Mouse (Mus musculus) hindbrain, embryonic 16.5 days (tissue): Measurements from ENCODE around the gene Myl12a. TPM values are rescaled to one million over a fixed set of nuclear protein-coding genes. Genes with fewer than 3 reads are reported as not detected.

ENCODE experiments used
- ATAC-seq: fragments of 200-750 bp; cut with Nextera tagmentation; 2 replicates; pipeline ENCODE4 v1.8.0; 2017; ENCODE audit warnings: moderate TSS enrichment, moderate library complexity
- H3K27ac ChIP-seq: fragments of 300-500 bp; sonication (generic); 2 replicates; pipeline ENCODE4 v1.5.1; 2014; ENCODE audit warnings: low read depth, mild to moderate bottlenecking, control low read depth, low read length, moderate library complexity
- H3K27me3 ChIP-seq: fragments of 300-500 bp; sonication (generic); replicated peaks from 2 replicates; pipeline ENCODE4 v1.6.1; 2014; ENCODE audit warnings: low read length; ENCODE audit not compliant: control insufficient read depth, insufficient read depth
- H3K36me3 ChIP-seq: fragments of 300-500 bp; sonication (generic); 2 replicates; pipeline ENCODE4 v1.6.1; 2014; ENCODE audit warnings: mild to moderate bottlenecking, low read length, moderate library complexity, mixed read lengths; ENCODE audit not compliant: control insufficient read depth, insufficient read depth
- H3K4me1 ChIP-seq: fragments of 300-500 bp; sonication (generic); 2 replicates; pipeline ENCODE4 v1.6.1; 2014; ENCODE audit warnings: low read depth, low read length; ENCODE audit not compliant: control insufficient read depth, insufficient read depth
- H3K4me2 ChIP-seq: fragments of 300-500 bp; sonication (generic); 2 replicates; pipeline ENCODE4 v1.6.1; 2014; ENCODE audit warnings: mild to moderate bottlenecking, low read length, control low read depth, moderate library complexity
- H3K4me3 ChIP-seq: fragments of 300-500 bp; sonication (generic); 2 replicates; pipeline ENCODE4 v1.5.1; 2014; ENCODE audit warnings: mild to moderate bottlenecking, low read length, control low read depth, moderate library complexity
- H3K9ac ChIP-seq: fragments of 300-500 bp; sonication (generic); 2 replicates; pipeline ENCODE4 v1.6.1; 2014; ENCODE audit warnings: low read depth, mild to moderate bottlenecking, control low read depth, low read length, moderate library complexity
- H3K9me3 ChIP-seq: fragments of 300-500 bp; sonication (generic); 2 replicates; pipeline ENCODE4 v1.6.1; 2014; ENCODE audit warnings: mild to moderate bottlenecking, low read length, moderate library complexity; ENCODE audit not compliant: control insufficient read depth
- WGBS: fragments of 180-500 bp; shearing (Covaris S2); extraction: QIAGEN DNeasy Blood & Tissue Kit; methylation state at CpG from one replicate; pipeline ENCODE4 v1.1.7; 2014; 5-methylcytosine and 5-hydroxymethylcytosine counted together
- polyA plus RNA-seq: library from polyadenylated mRNA; unstranded; fragments of >200 nt; fragmentation: Nextera tagmentation; extraction: Ambion mirVana; gene quantifications from 2 replicates; pipeline ENCODE4 v1.2.1, GENCODE M21; 2015

Gene Myl12a
- polyA plus RNA-seq, 1 experiment from 2014 or later = 106 TPM

DNA sequence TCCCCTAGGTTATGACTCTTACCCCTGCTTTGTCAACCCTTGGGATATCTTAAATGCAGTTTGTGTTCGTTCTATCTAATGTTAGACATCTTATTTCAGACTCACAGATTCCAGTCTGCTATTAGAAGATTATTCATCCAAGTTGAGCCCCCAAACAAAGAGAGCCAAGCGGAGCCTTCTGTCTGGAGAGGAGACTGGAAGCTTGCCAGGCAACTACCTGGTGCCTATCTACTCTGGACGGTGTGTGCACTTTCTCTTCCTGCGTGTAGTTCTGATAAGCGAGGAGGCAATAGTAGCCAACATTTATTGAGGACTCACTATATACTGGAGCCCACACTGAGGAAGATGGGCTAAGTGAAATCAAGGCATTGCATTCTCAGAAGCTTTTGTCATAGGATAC, 31.8 kb upstream of the Myl12a start:
- WGBS = 83% methylated on average over 5 of the region's 5 CpGs
- Histone ChIP-seq H3K9me3 (no peaks in the 10 kb centered on the region), H3K4me1 (no peaks in the 10 kb centered on the region), H3K4me3 (no peak overlapping the region), H3K36me3 (no peaks in the 10 kb centered on the region), H3K9ac (no peak overlapping the region), H3K4me2 (no peak overlapping the region), H3K27me3 (no peaks in the 10 kb centered on the region), H3K27ac (no peak overlapping the region)
- no peak for ATAC-seq

DNA sequence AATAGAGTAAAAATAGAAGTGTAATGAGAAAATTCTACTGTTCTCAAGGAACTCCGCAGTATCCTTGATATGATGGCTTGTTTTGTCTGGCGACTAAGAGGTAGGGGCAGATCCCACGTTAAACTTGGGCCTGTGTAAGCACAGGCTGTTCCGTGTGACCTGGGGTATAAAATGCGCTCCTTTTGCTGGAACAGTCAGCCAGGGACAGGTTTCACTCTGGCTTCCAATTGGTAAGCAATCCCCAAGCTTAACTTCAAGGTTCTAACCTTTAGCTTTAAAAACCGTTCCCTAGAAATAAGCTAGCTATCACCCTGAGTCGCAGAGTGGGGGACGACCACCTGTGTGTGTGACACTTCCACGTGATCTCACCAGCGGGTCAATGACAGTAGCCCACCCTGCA, 30.0 kb upstream of the Myl12a start:
- WGBS = 89% methylated on average over 10 of the region's 10 CpGs
- no peak for ATAC-seq

DNA sequence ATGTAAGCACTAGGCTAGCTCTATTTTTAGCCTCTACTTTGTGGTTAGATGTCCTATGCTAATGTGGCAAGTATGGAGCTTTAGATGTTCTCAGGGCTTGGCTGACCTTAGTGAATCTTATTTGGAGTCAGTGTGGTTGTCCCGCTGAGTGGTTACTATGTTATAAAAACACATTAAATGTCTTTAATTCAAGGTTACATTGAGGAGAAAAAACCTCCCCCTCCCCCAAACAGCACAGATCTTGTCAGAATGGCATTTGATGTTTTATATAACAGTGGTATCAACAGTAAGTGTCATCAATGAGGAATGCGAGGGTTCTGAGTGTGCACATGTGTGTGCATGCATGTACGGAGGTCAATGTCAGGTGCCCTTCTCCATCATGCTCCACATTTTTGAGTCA, 24.5 kb upstream of the Myl12a start:
- H3K9ac ChIP-seq = no peak overlapping the region
- H3K4me2 ChIP-seq = no peak overlapping the region
- H3K36me3 ChIP-seq = no peaks in the 10 kb centered on the region
- H3K27me3 ChIP-seq = no peaks in the 10 kb centered on the region
- ATAC-seq = no peak
- no peaks in the 10 kb centered on the region for H3K9me3 ChIP-seq
- 97% methylated on average over 3 of the region's 3 CpGs for WGBS
- H3K27ac ChIP-seq = no peak overlapping the region
- H3K4me3 ChIP-seq = no peak overlapping the region
- H3K4me1 ChIP-seq = no peaks in the 10 kb centered on the region

More for the DNA sequence above, 30.0 kb upstream of the Myl12a start:
- no peak overlapping the region for H3K4me2 ChIP-seq
- H3K4me3 ChIP-seq = no peak overlapping the region
- no peaks in the 10 kb centered on the region for H3K4me1 ChIP-seq
- no peaks in the 10 kb centered on the region for H3K27me3 ChIP-seq
- H3K36me3 ChIP-seq = no peaks in the 10 kb centered on the region
- H3K27ac ChIP-seq = no peak overlapping the region
- no peak overlapping the region for H3K9ac ChIP-seq
- no peaks in the 10 kb centered on the region for H3K9me3 ChIP-seq

DNA sequence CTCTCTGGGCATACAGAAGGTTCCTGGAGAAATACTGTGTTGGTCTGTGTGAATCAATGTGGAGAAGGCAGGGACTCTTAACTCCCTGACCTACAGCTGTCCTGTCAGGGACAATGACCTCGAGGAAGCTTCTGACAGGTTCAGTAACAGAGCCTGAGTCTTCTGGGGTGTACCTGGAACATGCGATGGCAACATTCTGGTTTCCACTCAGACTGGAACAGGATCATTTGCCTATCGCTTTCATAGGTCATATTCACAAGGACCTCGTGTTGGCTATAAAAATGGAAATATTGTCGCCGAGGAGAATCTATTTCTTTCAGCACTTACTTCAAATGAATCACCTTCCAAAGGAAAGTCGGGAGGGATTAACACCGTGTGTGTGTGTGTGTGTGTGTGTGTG, 23.2 kb upstream of the Myl12a start:
- no peaks in the 10 kb centered on the region for H3K36me3 ChIP-seq
- H3K4me3 ChIP-seq = no peak overlapping the region
- no peak for ATAC-seq
- no peak overlapping the region for H3K27ac ChIP-seq
- no peaks in the 10 kb centered on the region for H3K9me3 ChIP-seq
- H3K4me2 ChIP-seq = no peak overlapping the region
- 81% methylated on average over 8 of the region's 8 CpGs for WGBS
- no peak overlapping the region for H3K9ac ChIP-seq
- no peaks in the 10 kb centered on the region for H3K4me1 ChIP-seq
- H3K27me3 ChIP-seq = no peaks in the 10 kb centered on the region

DNA sequence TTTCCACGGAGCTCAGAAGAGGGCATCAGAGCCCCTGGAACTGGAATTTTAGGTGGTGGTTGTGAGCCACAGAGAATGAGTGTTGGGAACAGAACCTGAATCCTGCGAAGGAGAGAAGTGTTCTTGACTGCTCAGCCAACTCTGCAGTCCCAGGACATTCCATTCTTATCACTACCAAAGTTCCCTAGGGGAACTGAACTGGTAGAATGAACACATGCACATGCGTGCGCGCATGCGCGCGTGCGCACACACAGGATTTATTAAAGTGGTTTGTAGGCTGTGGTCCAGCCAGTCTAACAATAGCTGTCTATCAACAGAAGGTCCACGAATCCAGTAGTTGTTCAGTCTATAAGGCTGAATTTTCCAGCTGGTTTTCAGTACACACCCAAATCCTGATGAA, 21.4 kb upstream of the Myl12a start:
- no peak for ATAC-seq
- Histone ChIP-seq H3K36me3 (no peaks in the 10 kb centered on the region), H3K4me2 (no peak overlapping the region), H3K9me3 (no peaks in the 10 kb centered on the region), H3K27me3 (no peaks in the 10 kb centered on the region), H3K4me3 (no peak overlapping the region), H3K4me1 (no peaks in the 10 kb centered on the region), H3K27ac (no peak overlapping the region), H3K9ac (no peak overlapping the region)
- 95% methylated on average over 10 of the region's 10 CpGs for WGBS

DNA sequence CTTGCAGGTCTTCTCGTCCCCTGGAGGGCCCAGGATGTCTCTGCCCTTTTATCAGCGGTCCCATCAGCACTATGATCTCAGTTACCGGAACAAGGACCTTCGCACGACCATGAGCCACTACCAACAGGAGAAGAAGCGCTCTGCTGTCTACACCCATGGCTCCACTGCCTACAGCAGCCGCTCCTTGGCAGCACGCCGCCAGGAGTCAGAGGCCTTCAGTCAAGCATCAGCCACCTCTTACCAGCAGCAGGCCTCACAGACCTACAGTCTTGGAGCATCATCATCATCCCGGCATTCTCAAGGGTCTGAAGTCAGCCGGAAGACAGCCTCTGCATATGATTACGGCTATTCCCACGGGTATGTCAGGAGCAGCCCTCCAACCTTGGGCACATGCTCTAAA, 20.2 kb upstream of the Myl12a start:
- H3K4me1 ChIP-seq = no peaks in the 10 kb centered on the region
- H3K36me3 ChIP-seq = no peaks in the 10 kb centered on the region
- no peaks in the 10 kb centered on the region for H3K27me3 ChIP-seq
- no peak overlapping the region for H3K27ac ChIP-seq
- H3K9ac ChIP-seq = no peak overlapping the region
- ATAC-seq = no peak
- WGBS = 88% methylated on average over 13 of the region's 13 CpGs
- no peak overlapping the region for H3K4me2 ChIP-seq
- H3K9me3 ChIP-seq = no peaks in the 10 kb centered on the region
- H3K4me3 ChIP-seq = no peak overlapping the region

DNA sequence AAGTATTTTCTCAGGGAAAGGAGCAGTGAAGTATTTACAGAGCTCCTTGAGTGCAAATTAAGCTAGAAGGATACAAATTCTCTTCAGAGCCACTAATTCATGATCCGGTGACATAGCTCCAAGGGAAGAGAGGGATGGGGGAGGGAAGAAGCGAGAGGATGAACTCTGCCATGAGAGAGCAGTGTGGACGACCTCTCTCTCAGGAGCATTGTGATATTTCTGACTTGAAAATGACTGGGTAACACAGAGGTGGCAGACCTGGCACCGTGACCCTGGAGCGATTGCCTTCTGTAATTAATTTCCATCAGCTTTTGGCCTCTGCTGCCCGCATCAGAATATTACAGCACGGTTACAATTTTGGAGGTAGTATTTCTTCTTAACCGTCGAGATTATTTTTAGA, 17.2 kb upstream of the Myl12a start:
- Histone ChIP-seq H3K27me3 (no peaks in the 10 kb centered on the region), H3K36me3 (no peaks in the 10 kb centered on the region), H3K4me2 (no peak overlapping the region), H3K9ac (no peak overlapping the region), H3K27ac (no peak overlapping the region), H3K4me3 (no peak overlapping the region), H3K4me1 (no peaks in the 10 kb centered on the region), H3K9me3 (no peaks in the 10 kb centered on the region)
- ATAC-seq = no peak
- 66% methylated on average over 9 of the region's 9 CpGs for WGBS

DNA sequence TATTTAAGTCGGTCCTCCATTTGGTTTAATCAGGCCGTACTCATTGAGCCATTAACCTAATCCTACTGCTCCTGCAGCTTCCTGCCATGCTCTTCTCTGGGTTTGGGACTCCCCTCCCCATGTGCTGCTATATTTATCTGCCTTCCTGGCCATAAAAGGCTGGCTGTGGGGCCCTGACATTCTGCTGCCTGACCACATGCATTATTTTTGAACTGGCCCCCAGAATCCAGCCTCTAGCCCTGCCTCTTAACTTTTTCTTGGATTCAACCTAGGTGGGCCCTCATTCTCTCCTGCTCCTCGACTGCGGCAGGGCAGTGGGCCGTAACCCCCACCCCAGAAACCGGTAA, 16.6 kb upstream of the Myl12a start:
- Histone ChIP-seq H3K9me3 (no peaks in the 10 kb centered on the region), H3K36me3 (no peaks in the 10 kb centered on the region), H3K4me3 (no peak overlapping the region), H3K9ac (no peak overlapping the region), H3K27ac (no peak overlapping the region; the same call in 1 of the 2 replicates), H3K27me3 (no peaks in the 10 kb centered on the region), H3K4me1 (no peaks in the 10 kb centered on the region), H3K4me2 (no peak overlapping the region)
- ATAC-seq = no peak
- WGBS = 56% methylated on average over 6 of the region's 6 CpGs

DNA sequence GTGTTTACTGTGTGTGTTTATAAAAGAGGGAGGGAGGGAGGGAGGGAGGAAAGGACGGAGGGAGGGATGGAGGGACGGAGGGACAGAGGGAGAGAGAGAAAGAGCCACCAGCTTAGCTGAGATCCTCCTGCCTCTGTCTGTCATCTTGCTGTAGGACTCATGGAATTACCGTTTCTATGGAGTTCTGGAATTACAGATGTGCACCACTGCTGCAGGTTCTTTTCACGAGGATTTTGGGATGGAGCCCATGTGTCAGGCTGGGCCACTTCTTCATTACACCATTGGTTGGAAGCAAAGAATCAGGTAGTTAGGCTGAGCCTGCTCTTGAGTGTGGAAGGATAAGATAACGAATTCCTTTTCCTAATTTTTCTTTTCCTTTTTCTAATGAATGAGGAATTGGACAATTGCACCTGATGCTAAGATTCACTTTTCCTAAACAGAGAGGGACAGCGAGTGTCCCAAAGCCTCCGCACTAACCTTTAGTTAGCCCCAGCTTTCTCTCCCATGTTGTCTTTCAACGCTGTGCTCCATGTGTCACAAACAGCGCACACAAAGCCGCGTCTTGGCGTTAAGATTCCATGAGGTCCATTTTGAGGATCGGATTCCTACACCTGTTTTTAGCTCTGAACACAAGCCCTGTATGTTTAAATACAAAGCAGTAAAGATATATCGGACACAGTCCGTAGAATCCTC, 16.1 kb upstream of the Myl12a start:
- Histone ChIP-seq H3K4me3 (no peak overlapping the region), H3K9ac (no peak overlapping the region), H3K27me3 (no peaks in the 10 kb centered on the region), H3K9me3 (no peaks in the 10 kb centered on the region), H3K27ac (no peak overlapping the region), H3K36me3 (no peaks in the 10 kb centered on the region), H3K4me2 (no peak overlapping the region), H3K4me1 (no peaks in the 10 kb centered on the region)
- no peak for ATAC-seq
- 87% methylated on average over 15 of the region's 15 CpGs for WGBS

DNA sequence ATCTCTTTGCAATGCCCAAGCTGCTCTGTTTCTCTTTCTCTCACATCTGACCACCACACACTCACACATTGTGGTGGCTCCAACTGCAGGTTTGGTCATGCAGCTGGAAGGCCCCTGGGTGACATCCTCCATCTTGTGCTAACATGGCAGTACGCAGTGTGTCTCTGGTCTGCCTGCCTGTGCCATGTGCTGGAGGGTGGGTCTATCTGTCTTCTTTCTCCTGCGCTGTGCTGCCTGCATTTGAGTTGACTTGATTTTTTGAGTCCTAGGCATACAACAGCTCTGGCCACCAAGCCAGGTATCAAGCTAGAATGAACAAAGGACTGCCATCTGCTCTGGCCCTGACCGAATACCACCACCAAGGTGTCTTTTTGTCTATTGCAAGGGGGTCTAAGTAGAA, 15.5 kb upstream of the Myl12a start:
- no peak for ATAC-seq
- Histone ChIP-seq H3K9ac (no peak overlapping the region), H3K27ac (no peak overlapping the region), H3K4me1 (no peaks in the 10 kb centered on the region), H3K4me3 (no peak overlapping the region), H3K9me3 (no peaks in the 10 kb centered on the region), H3K4me2 (no peak overlapping the region), H3K27me3 (no peaks in the 10 kb centered on the region), H3K36me3 (no peaks in the 10 kb centered on the region)
- WGBS = 97% methylated on average over 3 of the region's 3 CpGs
